11 mouse cellular contexts compared by ENCODE assay signal in the genomic region with DNA sequence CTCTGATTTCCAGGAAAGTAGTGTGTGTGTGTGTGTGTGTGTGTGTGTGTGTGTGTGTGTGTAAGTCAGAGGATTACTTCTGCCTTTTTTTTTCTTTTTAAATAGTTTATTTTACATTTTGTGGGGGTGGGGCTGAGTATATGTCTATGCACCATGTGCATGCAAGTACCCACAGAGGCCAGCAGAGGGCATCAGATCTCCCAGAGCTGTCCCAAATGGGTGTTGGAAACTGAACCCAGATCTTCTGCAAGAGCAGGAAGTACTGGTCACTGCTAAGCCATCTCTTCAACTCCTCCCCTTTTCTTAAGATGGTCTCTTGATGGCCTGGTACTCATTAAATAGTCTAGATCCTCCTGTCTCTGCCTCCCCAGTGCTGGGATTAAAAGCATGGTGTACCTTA. TPM values are rescaled to one million over a fixed set of nuclear protein-coding genes. Genes with fewer than 3 reads are reported as not detected.
DNase-seq lines count a peak whose midpoint lies in the region; ATAC-seq and TF ChIP-seq lines count a peak whose summit lies in the region.
"Had no signal": no experiment of that assay in that cellular context is flagged by ENCODE, and none has a peak within 500 bp of the region (broad histone marks: within the 10 kb centered on the region; RNA-seq: fewer than 3 reads in every experiment).

No protein-coding gene starts in this region.

- no peak overlapping the region for H3K27ac ChIP-seq in gastrocnemius, adult 2 months
- H3K27ac ChIP-seq in midbrain, postnatal 0 days (ENCODE audit: low read depth, low read length), result no peak overlapping the region
- H3K27ac ChIP-seq in midbrain, embryonic 13.5 days, result no peak overlapping the region
- H3K27ac ChIP-seq: limb, embryonic 15.5 days had no signal

- H3K9me3 ChIP-seq in midbrain, postnatal 0 days (ENCODE audit: low read length), result no peaks in the 10 kb centered on the region
- no peaks in the 10 kb centered on the region for H3K9me3 ChIP-seq in midbrain, embryonic 13.5 days
- H3K9me3 ChIP-seq: limb, embryonic 15.5 days had no signal

- H3K4me3 ChIP-seq in gastrocnemius, adult 2 months, result no peak overlapping the region
- no peak overlapping the region for H3K4me3 ChIP-seq in midbrain, postnatal 0 days (ENCODE audit: low read depth, low read length)
- H3K4me3 ChIP-seq in midbrain, embryonic 13.5 days (replicated peaks), result no peak overlapping the region
- H3K4me3 ChIP-seq: limb, embryonic 15.5 days had no signal

- no peak overlapping the region for H3K9ac ChIP-seq in midbrain, postnatal 0 days (replicated peaks; ENCODE audit: low read length, poor library complexity, severe bottlenecking)
- no peak overlapping the region for H3K9ac ChIP-seq in midbrain, embryonic 13.5 days (replicated peaks)
- H3K9ac ChIP-seq: limb, embryonic 15.5 days had no signal

- H3K4me2 ChIP-seq in midbrain, postnatal 0 days (ENCODE audit: low read depth, low read length, poor library complexity, severe bottlenecking), result no peak overlapping the region
- H3K4me2 ChIP-seq in midbrain, embryonic 13.5 days (replicated peaks), result no peak overlapping the region
- H3K4me2 ChIP-seq: limb, embryonic 15.5 days had no signal

- no peak for DNase-seq in gastrocnemius, adult 2 months
- no peak for DNase-seq in gastrocnemius, postnatal 4 days (ENCODE audit: low spot score in 2 of 2)
- no peak for DNase-seq in midbrain, postnatal 0 days (ENCODE audit: low spot score)
- DNase-seq in thymus, postnatal 36 days, result peak; percentile 8 to 9
- DNase-seq in heart, postnatal 36 days, result no peak
- no peak for DNase-seq in heart, adult 9 months (ENCODE audit: low spot score in 2 of 2)
- DNase-seq: cerebellum, adult 2 months; heart, adult 11 months had no signal

- no peaks in the 10 kb centered on the region for H3K4me1 ChIP-seq in midbrain, postnatal 0 days (ENCODE audit: insufficient read depth, low read length)
- no peaks in the 10 kb centered on the region for H3K4me1 ChIP-seq in midbrain, embryonic 13.5 days (replicated peaks)
- H3K4me1 ChIP-seq: limb, embryonic 15.5 days had no signal

- ATAC-seq in midbrain, postnatal 0 days (ENCODE audit: low FRiP score), result no peak
- no peak for ATAC-seq in midbrain, embryonic 13.5 days
- peak; percentile 77 for ATAC-seq in erythroblast, adult 5-6 weeks (replicated peaks; ENCODE audit: low FRiP score, poor library complexity, severe bottlenecking)

- intact Hi-C loops in gastrocnemius, adult 2 months (cut with DNase I), result no loop called here
- intact Hi-C loops in heart, postnatal 36 days (cut with DNase I), result no loop called here

- H3K27me3 ChIP-seq in midbrain, postnatal 0 days (ENCODE audit: insufficient read depth, low read length), result no peaks in the 10 kb centered on the region
- no peaks in the 10 kb centered on the region for H3K27me3 ChIP-seq in midbrain, embryonic 13.5 days
- H3K27me3 ChIP-seq: limb, embryonic 15.5 days had no signal

- no peaks in the 10 kb centered on the region for H3K36me3 ChIP-seq in midbrain, postnatal 0 days (ENCODE audit: insufficient read depth, low read length)
- H3K36me3 ChIP-seq in midbrain, embryonic 13.5 days, result no peaks in the 10 kb centered on the region
- H3K36me3 ChIP-seq: limb, embryonic 15.5 days had no signal

- TF ChIP-seq CTCF in gastrocnemius, adult 2 months (IDR thresholded peaks at IDR 0.05), result peak; percentile 24; the same call in 1 of the 2 replicates
- TF ChIP-seq CTCF in midbrain, postnatal 0 days (IDR thresholded peaks at IDR 0.05), result peak; percentile 23

RNA-seq across cellular contexts. Expression of gene Ocm, which starts 24.8 kb away (rescaled TPM):
- not detected for total RNA-seq in gastrocnemius, adult 2 months (2021)
- total RNA-seq in gastrocnemius, postnatal 4 days (2021), result not detected
- total RNA-seq in midbrain, postnatal 0 days (2014; rRNA removed), result not detected in 2 replicates
- polyA plus RNA-seq in midbrain, postnatal 0 days (2015; fragmentation: Nextera tagmentation; extraction: Ambion mirVana), result 0.25 and 0.43 TPM in 2 replicates
- polyA plus RNA-seq in midbrain, embryonic 13.5 days (2015; fragmentation: Nextera tagmentation; extraction: Ambion mirVana), result not detected in 2 replicates
- not detected in 2 replicates for total RNA-seq in erythroblast, adult 5-6 weeks (2015; ENCODE audit: low replicate concordance)
- not detected in 2 replicates for total RNA-seq in erythroblast, adult 5-6 weeks (2017; ENCODE audit: low replicate concordance)
- not detected for total RNA-seq in heart, postnatal 36 days (2021)
- polyA plus RNA-seq: cerebellum, adult 2 months had no signal

RNA-seq across cellular contexts. Expression of gene Ccz1, which starts 36.6 kb away (rescaled TPM):
- 10 to 100 TPM; 39.7 to 43.7 TPM for total RNA-seq in gastrocnemius, adult 2 months (2021)
- 10 to 100 TPM; 40.8 to 43.7 TPM for total RNA-seq in gastrocnemius, postnatal 4 days (2021)
- 46.9 and 72.6 TPM in 2 replicates for total RNA-seq in midbrain, postnatal 0 days (2014; rRNA removed)
- polyA plus RNA-seq in midbrain, postnatal 0 days (2015; fragmentation: Nextera tagmentation; extraction: Ambion mirVana), result 69.3 and 70.3 TPM in 2 replicates
- polyA plus RNA-seq in midbrain, embryonic 13.5 days (2015; fragmentation: Nextera tagmentation; extraction: Ambion mirVana), result 94.6 and 95.6 TPM in 2 replicates
- total RNA-seq in erythroblast, adult 5-6 weeks (2015; ENCODE audit: low replicate concordance), result 24.9 and 37.7 TPM in 2 replicates
- total RNA-seq in erythroblast, adult 5-6 weeks (2017; ENCODE audit: low replicate concordance), result 25.3 and 38.5 TPM in 2 replicates
- 10 to 100 TPM; 30.4 to 30.5 TPM for total RNA-seq in heart, postnatal 36 days (2021)

RNA-seq across cellular contexts. Expression of gene Lmtk2, which starts 49.0 kb away (rescaled TPM):
- total RNA-seq in gastrocnemius, adult 2 months (2021), result 10 to 100 TPM; 24.7 to 25.0 TPM
- total RNA-seq in gastrocnemius, postnatal 4 days (2021), result 10 to 100 TPM; 13.8 to 15.0 TPM
- total RNA-seq in midbrain, postnatal 0 days (2014; rRNA removed), result 67.2 and 69.9 TPM in 2 replicates
- 7.1 and 7.3 TPM in 2 replicates for polyA plus RNA-seq in midbrain, postnatal 0 days (2015; fragmentation: Nextera tagmentation; extraction: Ambion mirVana)
- 7.1 and 7.7 TPM in 2 replicates for polyA plus RNA-seq in midbrain, embryonic 13.5 days (2015; fragmentation: Nextera tagmentation; extraction: Ambion mirVana)
- total RNA-seq in erythroblast, adult 5-6 weeks (2015; ENCODE audit: low replicate concordance), result 7.5 and 8.2 TPM in 2 replicates
- total RNA-seq in erythroblast, adult 5-6 weeks (2017; ENCODE audit: low replicate concordance), result 10.3 and 11.6 TPM in 2 replicates
- total RNA-seq in heart, postnatal 36 days (2021), result 10 to 100 TPM; 26.0 to 27.2 TPM

Comparison
In these comparisons a context has a peak if more than half of its experiments do, and no peak if none do; other contexts are left out.
1. DNase-seq: peak in thymus, postnatal 36 days (2 of 2); none in gastrocnemius, adult 2 months (single experiment), gastrocnemius, postnatal 4 days (0 of 2), midbrain, postnatal 0 days (single experiment), heart, postnatal 36 days (0 of 2) and heart, adult 9 months (0 of 2).